Mouse (Mus musculus): Measurements from ENCODE around the gene Six5.
A peak's percentile ranks its signal among the peaks of the same experiment; 100 is the strongest.

Gene Six5

GRCm38 (mm10) chr7:19096421-19096976 lies 2.1 kb downstream of the Six5 start:
- DNase-seq (ENCODE audit: low read depth) = peak; percentile 6

GRCm38 (mm10) chr7:19097217-19097616 lies 2.8 kb downstream of the Six5 start:
- DNase-seq (ENCODE audit: low read depth) = no peak

- no peak for DNase-seq (ENCODE audit: low read depth)
Observed at GRCm38 (mm10) chr7:19097863-19098262, 3.5 kb downstream of the Six5 start.

GRCm38 (mm10) chr7:19098811-19099210 lies 4.4 kb downstream of the Six5 start:
- no peak for DNase-seq (ENCODE audit: low read depth)

GRCm38 (mm10) chr7:19100290-19100689 lies 5.9 kb downstream of the Six5 start:
- no peak for DNase-seq (ENCODE audit: low read depth)

- no peak for DNase-seq (ENCODE audit: low read depth)
Observed at GRCm38 (mm10) chr7:19103741-19104140, 9.3 kb downstream of the Six5 start.

- DNase-seq (ENCODE audit: low read depth) = no peak
Observed at GRCm38 (mm10) chr7:19104486-19104885, 10.1 kb downstream of the Six5 start.

- no peak for DNase-seq (ENCODE audit: low read depth)
Observed at GRCm38 (mm10) chr7:19107436-19107835, 13.0 kb downstream of the Six5 start.

- DNase-seq (ENCODE audit: low read depth) = no peak
Observed at GRCm38 (mm10) chr7:19109565-19109964, 15.2 kb downstream of the Six5 start.

- peak; percentile 50 for DNase-seq (ENCODE audit: low read depth)
Observed at GRCm38 (mm10) chr7:19118028-19118771, 23.8 kb downstream of the Six5 start, which contains the start of gene Gm4969. Gm4969 (minus strand) TSS chr7:19118368.

- no peak for DNase-seq (ENCODE audit: low read depth)
Observed at GRCm38 (mm10) chr7:19119083-19119482, 24.7 kb downstream of the Six5 start.

- peak; percentile 96 for DNase-seq (ENCODE audit: low read depth)
Observed at GRCm38 (mm10) chr7:19119631-19120429, 25.4 kb downstream of the Six5 start, which contains the start of gene Fbxo46. Fbxo46 (plus strand) TSS chr7:19119859.

- no peak for DNase-seq (ENCODE audit: low read depth)
Observed at GRCm38 (mm10) chr7:19121686-19122085, 27.3 kb downstream of the Six5 start.

- no peak for DNase-seq (ENCODE audit: low read depth)
Observed at GRCm38 (mm10) chr7:19124713-19125112, 30.3 kb downstream of the Six5 start.

GRCm38 (mm10) chr7:19127744-19128143 lies 33.4 kb downstream of the Six5 start:
- DNase-seq (ENCODE audit: low read depth) = no peak

GRCm38 (mm10) chr7:19129396-19129795 lies 35.0 kb downstream of the Six5 start:
- no peak for DNase-seq (ENCODE audit: low read depth)

GRCm38 (mm10) chr7:19130657-19131056 lies 36.3 kb downstream of the Six5 start:
- DNase-seq (ENCODE audit: low read depth) = peak; percentile 43

GRCm38 (mm10) chr7:19131324-19131848 lies 37.0 kb downstream of the Six5 start:
- peak; percentile 95 for DNase-seq (ENCODE audit: low read depth)

- no peak for DNase-seq (ENCODE audit: low read depth)
Observed at GRCm38 (mm10) chr7:19136168-19136567, 41.8 kb downstream of the Six5 start.

GRCm38 (mm10) chr7:19136673-19137334 lies 42.4 kb downstream of the Six5 start:
- peak; percentile 49 for DNase-seq (ENCODE audit: low read depth)

GRCm38 (mm10) chr7:19137380-19137779 lies 43.0 kb downstream of the Six5 start:
- peak; percentile 77 for DNase-seq (ENCODE audit: low read depth)

GRCm38 (mm10) chr7:19146793-19147192 lies 52.4 kb downstream of the Six5 start:
- DNase-seq (ENCODE audit: low read depth) = no peak

Data from naive thymus-derived CD4-positive, alpha-beta T cell, adult 2 months (primary cell).